Mouse (Mus musculus) lung, adult 2 months (tissue): ENCODE measurements around the gene Gcgr.

Source experiments
- CTCF ChIP-seq: fragments of 200-500 bp; IDR thresholded peaks from 2 replicates; pipeline ENCODE4 v1.5.1; 2011; ENCODE audit warnings: mild to moderate bottlenecking, low read length, control low read depth; ENCODE audit not compliant: insufficient read depth
- POLR2A ChIP-seq: fragments of 200-500 bp; IDR thresholded peaks from 2 replicates; pipeline ENCODE4 v1.6.1; 2011; ENCODE audit warnings: low read depth, mild to moderate bottlenecking, control low read depth, low read length, borderline replicate concordance; ENCODE audit errors: extremely low read depth

DNA sequence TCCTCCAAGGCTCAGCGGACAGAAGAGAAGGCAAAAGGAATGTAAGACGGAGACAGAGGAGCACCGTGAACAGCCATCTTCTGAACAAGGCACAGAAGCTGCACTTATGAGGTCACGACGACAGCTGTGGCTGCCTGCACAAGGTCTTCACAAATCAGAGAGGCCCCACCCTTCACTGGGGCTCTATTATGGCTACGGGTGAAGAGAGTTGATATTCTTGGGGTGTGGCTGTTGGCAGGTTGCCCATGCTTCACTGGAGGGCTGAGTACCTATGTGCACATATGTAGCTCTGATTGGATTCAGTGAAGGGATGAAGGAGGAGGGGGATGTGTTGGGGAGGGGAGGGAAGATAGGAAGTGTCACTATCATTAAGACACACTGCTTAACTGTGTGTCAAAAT lies 11.9 kb upstream of the Gcgr start:
- TF ChIP-seq CTCF (no peak), POLR2A (no peak)
